Mouse (Mus musculus): ENCODE results near the gene Tiam1.
"Not testable (repeated sequence)": the region's sequence is repeated elsewhere in the genome, so short reads cannot be mapped to it uniquely, and the experiment has no call there.

Gene Tiam1

DNA sequence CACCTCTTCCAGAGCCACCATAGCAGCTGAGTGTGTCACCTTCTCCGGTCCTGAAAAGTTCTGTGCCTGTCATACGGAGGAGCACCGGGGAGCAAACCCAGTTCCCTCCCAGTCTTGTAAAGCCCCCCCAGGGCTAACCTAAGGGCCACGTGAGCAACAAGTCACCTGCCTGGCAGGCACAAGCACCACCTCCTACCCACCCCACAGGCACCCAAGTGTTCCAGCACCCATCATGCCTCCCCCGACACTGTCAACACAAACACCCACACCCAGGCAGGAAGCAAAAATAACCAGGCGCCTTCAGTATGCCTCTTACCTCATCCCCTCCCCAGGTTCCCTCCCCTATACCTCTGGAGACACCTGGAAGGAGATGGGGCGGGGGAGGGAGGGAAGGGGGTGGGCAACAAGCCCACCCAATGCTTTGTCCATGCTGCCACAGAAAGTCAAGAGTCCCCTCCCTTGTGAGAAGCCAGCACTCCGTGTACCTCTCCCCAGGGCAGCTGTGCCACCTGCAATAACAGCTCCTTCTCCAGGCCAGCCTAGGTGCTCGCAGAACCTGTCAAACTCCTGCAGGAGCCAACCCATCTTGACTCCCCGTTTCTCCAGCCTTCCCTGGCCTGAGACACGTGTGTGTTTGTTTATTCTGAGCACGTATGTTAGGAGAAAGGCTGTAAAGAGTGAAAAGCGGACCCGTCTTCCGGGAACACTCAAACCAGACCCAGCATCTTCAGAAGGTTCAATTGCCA is 38.7 kb downstream of the Tiam1 start:
- no peak for DNase-seq

DNA sequence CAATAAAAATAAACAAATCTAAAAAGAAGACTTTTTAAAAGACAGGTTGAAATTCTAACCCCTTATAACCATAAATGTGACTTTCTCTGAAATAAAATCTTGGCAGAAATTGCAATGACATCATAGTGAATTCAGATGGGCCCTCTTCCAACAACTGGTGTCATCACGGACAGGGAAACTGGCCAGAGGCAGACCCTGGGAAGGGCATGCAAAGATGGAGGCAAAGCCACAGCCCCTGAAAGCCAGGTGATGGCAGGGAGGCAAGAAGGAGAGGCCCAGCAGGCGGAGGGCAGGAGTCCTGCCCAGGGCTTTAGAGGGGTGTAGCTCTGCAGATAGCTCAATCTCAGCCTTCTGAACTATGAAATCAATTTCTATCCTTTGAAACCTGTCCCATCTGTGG is 39.8 kb downstream of the Tiam1 start:
- no peak for DNase-seq

DNA sequence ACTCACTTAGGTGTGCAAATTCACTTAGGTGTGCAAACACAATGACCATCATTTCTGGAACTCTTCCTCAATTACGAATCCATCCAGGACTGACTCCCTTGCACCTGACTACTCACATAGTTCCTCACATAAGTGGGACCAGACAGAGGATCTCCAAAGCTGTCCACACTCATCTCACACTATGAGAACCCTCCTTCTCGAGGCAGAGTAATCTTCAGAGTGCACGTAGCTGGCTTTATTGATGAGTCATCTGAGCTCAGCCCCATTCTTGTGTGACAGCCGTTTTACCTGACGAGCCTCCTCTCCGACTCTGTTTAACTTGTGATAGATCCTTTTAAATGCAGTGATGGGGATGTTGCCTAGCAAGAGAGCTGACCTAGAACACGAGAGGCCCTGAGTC is 41.0 kb downstream of the Tiam1 start:
- no peak for DNase-seq

DNA sequence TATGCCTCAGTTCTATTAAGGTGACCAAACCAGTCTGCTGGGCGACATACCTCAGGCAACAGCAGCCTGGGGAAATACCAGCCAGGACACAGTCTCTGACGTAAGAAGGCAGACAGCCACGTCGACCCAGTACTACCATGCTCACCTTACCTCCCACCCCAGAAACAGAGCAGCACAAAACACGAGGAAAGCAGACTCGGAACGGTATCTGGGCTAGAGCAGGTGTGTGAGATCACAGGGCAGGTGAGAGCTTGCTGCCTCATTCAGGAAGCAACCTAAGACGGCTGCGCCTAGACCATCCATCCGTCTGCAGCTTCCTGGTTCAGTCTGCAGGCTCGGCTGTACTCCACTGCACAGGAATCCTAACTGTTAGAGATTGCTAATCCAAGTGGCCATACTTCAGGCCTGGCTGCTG is 45.4 kb downstream of the Tiam1 start:
- DNase-seq, result no peak

DNA sequence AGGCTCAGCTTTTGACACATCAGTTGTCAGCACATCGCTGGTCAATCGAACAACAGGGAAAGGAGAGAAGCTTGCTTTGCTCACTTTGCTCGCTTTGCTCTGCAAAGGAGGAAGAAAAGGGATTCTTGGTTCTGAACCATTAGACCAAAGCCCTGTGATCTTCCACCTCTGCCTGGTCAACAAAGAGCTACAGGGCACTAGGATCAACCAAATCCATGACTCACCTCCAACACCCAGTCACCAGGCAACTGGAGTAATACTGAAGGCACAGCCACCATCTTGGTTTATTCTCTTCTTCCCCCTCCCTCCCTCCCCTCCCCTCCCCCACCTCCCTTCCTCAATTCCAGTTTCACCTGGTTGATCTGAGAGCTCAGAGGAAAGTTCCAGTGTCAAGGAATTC is 45.8 kb downstream of the Tiam1 start:
- no peak for DNase-seq

DNA sequence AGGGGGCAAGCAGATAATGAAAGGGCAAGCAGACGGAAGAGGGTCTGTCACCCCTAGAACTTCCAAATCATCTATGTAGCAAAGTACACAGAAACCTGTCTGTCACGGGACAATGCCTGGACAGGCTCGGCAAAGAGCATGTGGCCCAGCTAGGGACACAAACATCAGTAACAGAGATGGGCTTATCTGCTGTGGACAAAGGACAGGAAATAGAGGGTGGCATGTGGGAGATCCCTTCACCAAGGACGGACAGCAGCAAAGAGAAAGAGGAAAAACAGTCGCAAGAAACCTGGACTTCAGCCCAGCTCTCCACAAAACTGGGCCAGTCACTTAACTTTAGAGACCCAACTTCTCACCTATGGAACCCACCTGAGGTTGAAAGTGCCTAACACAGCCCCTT is 47.6 kb downstream of the Tiam1 start:
- DNase-seq, result no peak

DNA sequence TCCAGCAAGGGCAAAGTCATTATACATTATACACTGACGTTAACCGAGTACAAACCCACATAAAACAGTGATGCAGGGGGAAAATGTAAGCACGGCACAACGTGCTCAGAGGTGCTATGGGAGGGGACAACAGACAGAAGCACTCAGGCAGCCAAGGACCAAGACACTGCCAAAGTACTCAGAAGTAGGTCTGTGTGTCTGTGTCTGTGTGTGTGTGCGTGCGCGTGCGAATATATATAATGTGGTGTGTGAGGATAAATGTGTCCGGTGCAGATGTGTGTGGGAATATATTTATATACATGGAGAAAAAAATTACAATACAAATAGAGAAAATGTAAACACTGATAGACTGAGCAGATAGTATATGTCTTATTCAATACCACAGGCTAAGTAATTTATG is 50.6 kb downstream of the Tiam1 start:
- DNase-seq, result no peak

DNA sequence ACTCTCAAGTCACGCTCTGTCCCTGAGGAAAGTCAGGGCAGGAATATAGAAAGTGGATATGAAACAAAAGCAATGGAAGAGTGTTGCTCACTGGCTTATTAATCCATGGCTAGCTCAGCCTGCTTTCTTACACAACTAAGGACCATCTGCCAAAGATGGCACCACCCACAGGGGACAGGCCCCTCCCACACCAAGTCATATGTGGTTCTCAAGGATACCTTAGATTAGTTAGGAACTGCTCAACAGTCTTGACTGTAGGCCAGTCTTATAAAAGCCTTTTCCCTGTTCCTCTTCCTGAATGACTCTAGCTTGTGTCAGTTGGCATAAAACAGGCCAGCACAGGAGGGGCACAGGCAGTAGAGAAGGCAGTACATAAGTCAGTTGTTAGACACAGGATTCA is 51.7 kb downstream of the Tiam1 start:
- no peak for DNase-seq

DNA sequence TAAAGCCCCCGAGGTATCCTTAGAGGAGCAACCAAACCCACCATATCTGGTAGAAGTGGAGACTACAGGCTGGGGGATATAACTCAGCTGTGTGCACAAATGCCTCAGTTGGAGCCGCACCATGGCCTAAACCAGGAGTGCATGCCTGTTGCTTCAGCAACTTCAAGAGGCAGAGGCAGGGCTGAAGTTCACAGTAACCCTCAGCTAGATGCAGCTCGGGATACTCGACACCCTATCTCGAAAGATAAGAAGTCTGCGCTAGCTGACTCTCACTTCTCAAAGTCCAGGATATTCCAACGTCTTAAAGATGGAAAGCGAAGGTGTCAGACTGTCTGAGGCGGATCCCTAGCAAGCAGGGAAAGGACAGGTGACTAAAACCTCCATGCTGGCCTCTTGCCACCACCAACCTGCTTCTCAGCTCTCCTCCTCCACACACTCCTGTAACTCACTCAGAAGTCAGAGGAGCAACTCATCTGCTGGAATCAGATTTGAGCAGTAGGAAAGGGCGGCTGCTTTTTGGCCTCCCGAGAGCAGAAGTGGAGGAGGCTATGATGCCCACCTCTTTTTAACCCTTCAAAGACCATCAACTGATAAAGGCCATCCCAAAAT is 52.4 kb downstream of the Tiam1 start:
- DNase-seq, result no peak

DNA sequence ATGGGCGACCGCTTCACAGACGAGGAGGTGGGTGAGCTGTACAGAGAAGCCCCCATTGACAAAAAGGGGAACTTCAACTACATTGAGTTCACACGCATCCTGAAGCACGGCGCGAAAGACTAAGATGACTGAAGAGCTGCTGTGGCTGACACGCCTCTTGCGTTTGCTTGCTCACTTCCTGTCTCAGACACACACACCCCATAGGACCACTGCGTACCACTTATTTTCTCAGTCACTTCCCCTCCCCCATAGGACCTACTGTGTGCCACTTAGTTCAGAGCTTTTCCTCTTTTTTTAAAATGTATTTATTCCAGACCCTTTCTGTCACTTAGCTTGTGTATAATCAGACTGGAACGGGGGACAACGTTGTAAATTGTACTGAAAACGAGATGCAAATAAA is 53.2 kb downstream of the Tiam1 start:
- DNase-seq, result peak; percentile 30 to 44

DNA sequence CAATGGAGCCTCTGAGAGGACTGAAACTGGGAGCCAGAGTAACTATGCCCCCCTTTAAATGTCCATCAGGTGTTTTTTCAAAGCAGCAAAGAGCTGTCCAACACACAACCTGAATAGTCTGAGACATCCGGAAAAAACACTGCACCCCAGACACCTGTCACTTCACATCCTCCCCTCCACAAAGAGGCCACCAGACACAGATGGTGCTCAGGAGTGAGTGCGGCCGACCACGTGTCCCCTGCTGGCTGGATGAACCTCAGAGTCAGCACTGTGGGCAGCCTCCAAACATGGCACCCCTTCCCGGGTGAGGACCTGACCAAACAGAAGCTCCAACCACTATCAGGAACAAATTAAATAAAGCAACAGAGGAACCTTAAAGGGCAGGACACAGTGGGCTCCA is 56.3 kb downstream of the Tiam1 start:
- DNase-seq, result no peak

DNA sequence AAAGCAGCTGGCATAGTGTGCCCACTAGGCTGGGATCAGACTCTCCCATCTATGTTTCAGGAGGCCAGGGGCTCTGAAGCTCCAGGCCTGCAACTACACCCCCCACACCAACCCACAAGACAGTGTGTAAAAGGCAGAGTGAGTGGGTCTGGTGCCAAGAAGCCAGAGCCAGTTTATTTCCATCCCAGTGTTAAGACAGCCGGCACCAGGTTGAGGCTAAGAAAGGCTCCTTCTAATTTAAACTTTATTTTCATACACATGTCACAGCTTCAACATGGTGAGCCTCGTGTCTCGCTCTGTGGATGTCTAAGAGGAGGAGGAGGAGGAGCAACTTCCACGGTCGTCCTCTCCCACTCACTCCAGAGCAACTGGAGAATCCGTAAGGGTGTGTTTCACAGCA is 57.5 kb downstream of the Tiam1 start:
- DNase-seq, result no peak

DNA sequence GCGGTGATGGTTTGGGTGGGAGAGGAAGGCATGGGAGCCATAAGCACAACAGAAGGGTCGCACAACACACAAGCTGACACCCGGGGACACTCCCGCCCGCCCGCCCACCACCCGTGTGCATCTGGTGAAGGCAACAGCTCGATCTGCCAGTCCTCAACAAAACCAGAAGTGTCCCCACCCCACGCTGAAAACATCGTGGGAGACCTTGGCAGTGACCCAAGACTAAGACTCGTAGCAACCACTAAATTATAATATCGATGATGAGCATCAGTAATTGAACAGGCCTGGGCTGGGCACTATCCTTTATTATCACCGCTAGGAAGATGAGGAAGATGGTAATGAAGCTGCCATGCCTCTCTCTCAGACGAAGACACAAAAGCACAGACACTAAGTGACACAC is 58.0 kb downstream of the Tiam1 start:
- no peak for DNase-seq

DNA sequence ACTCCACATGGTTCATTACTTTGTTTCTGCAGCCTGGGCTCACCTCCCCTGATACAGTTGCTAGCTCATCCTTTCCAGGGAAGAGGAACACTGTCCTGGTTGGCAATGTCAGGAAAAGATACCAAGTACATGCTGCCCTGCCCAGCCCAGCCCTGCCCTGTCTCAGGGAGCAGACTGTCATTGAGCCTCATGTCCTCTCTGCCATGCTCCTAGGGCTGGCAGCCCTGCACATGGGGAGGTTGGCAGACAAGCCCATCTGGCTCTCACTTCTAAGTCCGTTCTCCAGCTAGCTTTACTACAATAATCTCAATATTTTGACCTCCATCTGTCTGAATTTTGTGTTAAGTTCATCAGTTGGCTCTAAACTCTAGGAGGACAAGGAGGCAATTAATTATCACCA is 62.4 kb downstream of the Tiam1 start:
- DNase-seq, result no peak

DNA sequence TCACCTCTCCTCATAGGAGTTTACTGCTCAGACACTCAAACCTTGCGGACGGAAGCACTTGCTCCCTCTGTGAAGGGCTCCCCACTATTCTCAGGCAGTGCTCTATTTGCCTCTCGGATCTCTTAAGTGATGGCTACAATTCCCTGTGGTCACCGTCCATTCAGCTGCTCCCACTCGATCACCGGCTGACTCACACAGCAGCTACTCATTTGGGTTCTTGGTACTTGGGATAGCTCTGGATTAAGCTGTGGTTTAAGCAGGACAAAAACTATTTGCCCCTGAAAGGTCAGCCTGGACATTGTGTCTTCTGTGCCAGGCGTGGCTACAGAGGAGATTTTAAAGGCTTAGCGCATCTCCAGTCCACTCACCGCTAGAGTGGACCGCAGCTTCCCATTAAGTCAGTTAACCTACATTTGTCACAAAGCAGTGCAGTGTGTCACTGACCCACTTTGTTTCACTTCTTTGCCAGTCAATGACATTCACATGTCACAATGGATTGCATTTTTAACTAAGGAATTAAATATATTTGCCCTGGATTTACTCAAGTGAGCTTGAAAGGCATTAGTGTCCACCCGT is 64.7 kb downstream of the Tiam1 start:
- no peak for DNase-seq

DNA sequence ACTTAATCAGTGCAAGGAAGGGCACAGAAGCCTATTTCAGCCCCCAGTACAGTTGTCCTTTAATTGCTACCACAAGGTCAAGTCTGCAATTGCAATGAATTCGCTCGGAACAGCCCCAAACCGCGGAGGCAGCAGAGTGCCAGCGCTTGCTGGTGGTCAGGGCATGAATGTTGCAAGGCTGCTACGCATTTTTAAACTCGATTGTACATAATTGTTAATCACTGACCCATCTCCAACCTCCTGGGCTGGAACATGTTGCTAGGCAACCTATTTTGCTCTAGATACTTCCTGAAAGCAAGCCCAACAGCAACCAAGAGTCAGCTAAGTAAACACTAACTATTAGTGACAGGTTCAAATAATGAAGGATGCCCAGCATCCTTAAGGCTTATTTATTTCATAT is 70.1 kb downstream of the Tiam1 start:
- DNase-seq, result no peak

DNA sequence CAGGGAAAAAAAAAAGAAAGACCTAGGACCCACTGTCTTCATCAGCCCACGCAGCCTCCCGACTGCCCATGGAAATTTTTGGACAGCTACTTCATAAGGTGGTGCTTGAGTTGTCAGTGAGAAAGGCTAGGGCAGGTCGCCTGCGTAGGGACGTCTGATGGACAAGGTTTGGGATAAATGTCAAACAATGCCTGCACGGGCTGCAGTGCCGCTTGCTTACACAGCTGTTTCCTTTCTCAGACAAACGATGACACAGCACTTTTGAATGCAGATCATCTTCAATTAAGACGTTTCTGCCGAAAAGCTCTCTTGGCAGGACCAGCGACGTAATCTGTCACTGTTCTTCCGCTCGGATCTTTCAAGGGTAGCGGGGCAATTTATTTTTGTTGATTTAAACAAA is 70.9 kb downstream of the Tiam1 start:
- no peak for DNase-seq

DNA sequence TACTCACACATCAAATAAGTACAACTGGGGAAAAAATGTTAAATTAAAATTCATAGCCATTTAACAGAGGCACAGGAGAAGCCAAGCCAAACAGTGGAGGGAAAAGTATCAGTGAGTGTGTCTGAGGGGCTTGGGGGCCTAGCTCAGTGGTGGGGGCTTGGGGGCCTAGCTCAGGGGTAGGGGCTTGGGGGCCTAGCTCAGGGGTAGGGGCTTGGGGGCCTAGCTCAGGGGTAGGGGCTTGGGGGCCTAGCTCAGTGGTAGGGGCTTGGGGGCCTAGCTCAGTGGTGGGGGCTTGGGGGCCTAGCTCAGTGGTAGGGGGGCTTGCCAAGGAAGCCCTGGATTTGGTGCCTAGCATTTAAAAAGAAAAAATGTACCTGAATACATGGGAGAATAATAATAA is 72.4 kb downstream of the Tiam1 start:
- DNase-seq, result not testable (repeated sequence)

DNA sequence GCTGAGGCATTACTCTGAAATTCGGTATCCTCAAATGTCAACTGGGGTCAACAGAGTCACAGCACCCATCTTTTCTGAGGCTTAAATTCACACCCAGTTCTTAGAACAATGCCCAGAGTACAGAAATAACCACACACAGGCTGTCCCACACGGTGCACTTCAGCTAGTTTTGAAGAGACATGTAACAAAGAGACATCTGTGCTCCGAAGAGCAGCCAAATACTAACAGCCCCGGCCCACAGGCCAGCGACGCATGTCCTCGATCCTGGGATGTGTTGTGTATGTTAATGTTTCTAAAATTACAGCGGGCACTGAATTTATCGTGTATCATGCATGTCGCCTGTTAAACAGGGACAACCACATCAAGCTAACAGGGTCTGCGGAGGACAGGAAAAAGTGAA is 73.5 kb downstream of the Tiam1 start:
- DNase-seq, result no peak

DNA sequence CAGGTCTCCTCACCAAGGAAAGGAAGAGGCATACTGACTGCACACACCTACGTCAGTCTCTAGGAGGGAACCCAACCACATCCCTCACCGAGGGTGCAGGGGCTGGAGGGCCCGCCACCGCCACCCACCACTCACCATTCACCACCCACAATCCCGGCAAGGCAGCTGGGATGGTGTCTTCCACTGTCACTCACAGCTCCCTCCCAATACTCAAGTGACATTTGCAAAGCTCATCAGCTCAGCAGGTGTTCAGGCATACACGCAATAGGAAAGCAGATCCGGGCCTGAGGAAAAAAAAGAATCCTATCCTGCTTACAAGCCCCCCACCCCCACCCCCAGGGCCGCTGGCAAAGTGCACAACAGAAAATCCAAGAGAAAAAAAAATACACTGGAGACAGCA is 74.4 kb downstream of the Tiam1 start:
- no peak for DNase-seq

DNA sequence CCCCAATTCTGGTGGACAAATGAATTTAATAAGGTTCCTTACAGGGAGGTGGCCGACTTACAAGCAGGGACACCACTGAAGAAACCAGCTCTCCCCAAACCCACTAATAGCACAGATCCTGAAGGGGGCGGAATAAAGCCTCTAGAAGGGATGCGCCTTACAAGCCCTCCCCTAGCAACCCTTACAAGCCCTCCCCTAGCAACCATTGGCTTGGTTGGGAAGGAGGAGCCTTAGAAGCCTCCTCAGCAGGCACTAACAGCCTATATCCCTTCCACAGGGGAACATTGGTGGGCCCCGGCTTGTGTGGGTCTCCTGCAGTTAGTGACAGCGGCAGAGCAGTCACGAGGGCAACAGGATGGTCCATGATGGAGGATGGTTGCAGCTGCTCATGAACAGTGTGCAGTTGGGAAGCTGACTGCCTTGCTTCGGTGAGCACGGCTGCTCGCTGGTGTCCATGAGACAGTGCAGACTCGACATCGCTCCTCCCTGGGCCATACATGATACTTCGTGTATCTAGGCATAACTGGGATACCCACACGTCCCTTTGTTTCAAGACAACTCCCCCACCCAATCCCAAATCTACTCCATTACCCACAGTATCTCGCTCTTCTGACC is 90.6 kb downstream of the Tiam1 start:
- DNase-seq, result no peak

DNA sequence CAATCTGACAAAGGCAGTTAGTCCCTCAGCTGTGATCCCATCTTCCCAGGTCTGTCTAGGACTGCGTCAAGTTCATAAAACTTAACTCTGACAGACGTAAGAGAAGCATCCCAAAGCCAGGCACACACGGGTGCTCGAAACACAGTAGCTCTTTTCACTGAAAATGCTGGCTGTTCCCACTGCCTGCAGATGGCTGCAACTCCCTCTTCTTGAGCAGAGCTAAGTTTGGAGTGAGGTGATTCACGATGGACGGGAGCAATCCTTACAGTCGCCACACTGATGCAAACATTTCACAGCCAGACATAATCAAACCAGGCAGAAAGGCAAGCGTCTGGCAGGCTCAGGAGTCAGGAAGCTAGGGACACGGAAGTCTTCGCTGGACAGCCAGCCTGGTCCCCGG is 91.2 kb downstream of the Tiam1 start:
- DNase-seq, result no peak

DNA sequence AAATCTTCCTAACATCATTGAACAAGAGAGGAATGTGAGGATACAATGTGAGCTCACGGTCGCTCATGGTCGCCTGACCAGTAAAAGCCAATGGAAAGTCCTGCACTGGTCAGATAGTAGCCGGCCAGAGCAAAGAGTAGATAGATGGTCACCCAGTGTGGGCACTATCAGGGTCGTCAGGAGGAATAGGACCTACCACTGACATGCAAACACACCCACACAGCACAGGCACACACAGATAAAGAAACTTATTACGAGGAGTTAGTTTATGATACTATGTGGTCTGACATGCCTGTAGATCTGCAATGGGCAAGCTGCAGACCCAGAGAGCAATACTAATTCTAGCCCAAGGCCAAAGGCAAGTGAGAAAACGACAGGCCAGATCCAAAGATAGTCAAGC is 92.5 kb downstream of the Tiam1 start:
- no peak for DNase-seq

DNA sequence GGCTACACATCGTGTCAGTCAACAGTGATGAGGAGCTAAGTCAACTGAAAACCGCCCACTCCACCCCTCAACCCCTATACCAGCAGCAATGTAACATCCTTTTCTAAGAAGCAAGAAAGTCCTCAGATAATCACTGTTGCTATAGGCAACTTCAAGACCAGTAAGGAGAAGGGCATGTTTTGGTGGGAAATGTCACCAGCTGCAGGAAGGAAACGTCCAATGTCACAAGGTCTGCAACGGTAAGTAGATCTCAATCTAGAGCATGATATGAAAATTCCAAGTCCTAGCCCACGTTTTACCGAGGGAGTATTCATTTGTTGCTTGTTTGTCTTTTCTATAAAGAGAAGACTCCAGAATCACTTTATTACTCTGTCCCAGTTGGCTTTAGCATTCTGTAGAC is 95.7 kb downstream of the Tiam1 start:
- no peak for DNase-seq
